Mouse (Mus musculus): ENCODE measurements around the gene Pde10a.

DNA sequence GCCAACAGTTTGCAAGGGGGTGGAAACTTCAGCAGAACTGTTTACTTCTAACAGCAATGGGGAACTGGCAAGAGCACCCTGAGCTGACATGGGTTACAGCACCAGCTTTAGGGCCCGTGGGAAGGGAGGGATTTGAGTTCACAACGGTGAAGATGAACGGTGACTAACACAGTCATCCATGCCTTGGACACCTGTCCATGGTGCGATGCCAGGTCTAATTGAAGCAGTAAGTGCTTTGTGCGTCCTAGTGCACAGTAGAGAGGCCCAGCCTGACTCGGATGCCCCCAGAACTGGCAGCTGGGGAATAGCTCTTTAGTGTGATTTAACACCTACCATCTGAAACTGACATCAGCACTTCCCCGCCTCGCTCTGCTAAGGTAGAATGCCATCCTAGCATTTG is 373.0 kb downstream of the Pde10a start:
- TF ChIP-seq POLR2A (IDR thresholded peaks at IDR 0.05; ENCODE audit: low read depth, low read length): no peak
- no peak for TF ChIP-seq CTCF (IDR thresholded peaks at IDR 0.05; ENCODE audit: extremely low read depth, insufficient read length, insufficient replicate concordance, low read depth, low read length)

Measured in small intestine, adult 2 months (tissue).